Mouse (Mus musculus): ENCODE results near the gene Agxt2.

DNA sequence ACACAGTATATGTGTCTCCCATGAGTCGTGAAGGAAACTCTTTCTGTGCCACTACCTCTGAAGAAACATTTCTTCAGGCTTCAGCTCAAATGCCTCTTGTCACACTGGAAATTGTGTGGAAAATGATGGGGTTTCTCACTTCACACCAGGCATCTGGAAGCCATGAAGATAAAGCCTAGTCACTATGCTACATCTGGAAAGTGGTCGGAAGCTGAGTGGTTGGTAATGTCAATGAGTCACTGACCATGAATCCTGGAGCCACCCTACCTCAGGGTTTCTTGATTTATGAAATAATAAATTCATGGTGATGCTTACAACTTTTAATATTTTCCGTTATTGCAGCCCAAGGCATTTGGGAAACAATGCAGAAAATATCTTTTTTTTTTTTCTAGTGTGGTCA lies 51.5 kb downstream of the Agxt2 start:
- TF ChIP-seq POLR2A (IDR thresholded peaks at IDR 0.05; ENCODE audit: control insufficient read depth in 1 of 2, insufficient read depth in 1 of 2, low read depth in 1 of 2, low read length in 2 of 2, poor library complexity in 1 of 2) (no peak), CHD2 (IDR thresholded peaks at IDR 0.05; ENCODE audit: low read length) (no peak), CTCF (IDR thresholded peaks at IDR 0.05 in 2 of 3, conservative IDR thresholded peaks at IDR 0.05 in 1 of 3; ENCODE audit: control insufficient read depth in 1 of 3, insufficient read depth in 1 of 3, low read depth in 2 of 3, low read length in 3 of 3, poor library complexity in 1 of 3, severe bottlenecking in 1 of 3) (no peak), EP300 (IDR thresholded peaks at IDR 0.05; ENCODE audit: low read depth in 1 of 2, low read length in 2 of 2) (no peak), BHLHE40 (IDR thresholded peaks at IDR 0.05; ENCODE audit: borderline replicate concordance, low read depth, low read length) (no peak), RCOR1 (IDR thresholded peaks at IDR 0.05; ENCODE audit: low read depth, low read length) (no peak), NELFE (IDR thresholded peaks at IDR 0.05; ENCODE audit: low read depth, low read length) (no peak), POLR2AphosphoS2 (IDR thresholded peaks at IDR 0.05; ENCODE audit: low read length) (no peak), ZNF384 (IDR thresholded peaks at IDR 0.05; ENCODE audit: low read depth, low read length) (no peak), MEF2A (IDR thresholded peaks at IDR 0.05; ENCODE audit: extremely low read depth, insufficient replicate concordance, low read depth, low read length, poor library complexity, severe bottlenecking) (no peak), POLR2AphosphoS5 (IDR thresholded peaks at IDR 0.05; ENCODE audit: borderline replicate concordance, low read depth, low read length) (no peak)

Data from MEL (cell line).